Mouse (Mus musculus): Measurements from ENCODE around the gene Stambpl1. TPM values are rescaled to one million over a fixed set of nuclear protein-coding genes. Genes with fewer than 3 reads are reported as not detected.

Stambpl1 gene
- polyA plus RNA-seq, 1 experiment = 5.0 TPM

- no peak for DNase-seq (ENCODE audit: low read depth)
Observed at GRCm38 (mm10) chr19:34240273-34241039, 48.4 kb downstream of the Stambpl1 start.

DNA sequence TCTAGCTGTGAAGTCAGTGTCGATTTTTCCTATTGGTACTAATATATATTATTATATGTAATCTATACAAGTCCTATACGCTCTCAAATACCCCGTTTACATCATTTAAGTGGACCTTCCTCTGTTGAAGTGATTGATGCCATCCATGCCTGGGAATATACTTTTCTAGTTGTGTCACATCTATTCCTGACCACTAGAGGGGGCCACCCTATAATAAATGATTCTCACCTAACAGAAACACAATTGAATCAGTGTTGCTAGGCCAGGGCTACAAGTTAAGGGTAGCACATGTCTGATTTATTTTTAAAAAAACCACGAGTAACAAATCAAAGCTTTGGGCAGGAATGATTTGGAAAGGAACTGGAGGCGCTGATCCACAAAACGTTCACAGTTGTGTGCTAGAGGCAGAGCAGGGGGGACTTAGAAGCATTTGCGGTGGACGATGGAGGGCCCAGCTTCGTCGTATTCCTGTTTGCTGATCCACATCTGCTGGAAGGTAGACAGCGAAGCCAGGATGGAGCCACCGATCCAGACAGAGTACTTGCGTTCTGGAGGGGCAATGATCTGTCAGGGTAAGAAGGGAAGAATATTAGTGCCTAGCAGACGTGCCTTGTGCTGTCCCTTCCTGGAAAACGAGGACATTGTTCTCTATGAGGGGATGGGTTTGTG is 49.4 kb downstream of the Stambpl1 start:
- no peak for DNase-seq (ENCODE audit: low read depth)

DNA sequence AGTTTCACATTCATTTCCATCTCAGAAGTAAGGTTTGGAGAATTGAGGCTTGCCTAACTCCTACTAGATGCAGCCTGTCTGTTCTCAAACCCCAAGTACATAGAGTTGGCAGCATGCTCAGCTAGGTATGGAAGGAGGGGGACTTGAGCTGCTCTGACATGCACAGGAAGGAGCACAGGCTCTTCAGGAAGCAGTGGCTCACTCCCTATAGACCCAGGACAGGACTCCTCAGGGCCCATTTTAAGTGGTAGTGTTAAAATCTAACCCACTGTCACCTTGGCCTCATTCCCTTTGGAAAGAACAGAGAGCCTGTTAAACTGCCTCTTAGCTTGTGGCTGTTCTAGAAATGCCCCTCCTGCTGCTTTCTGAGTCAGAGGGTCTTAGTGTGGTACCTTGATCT is 50.9 kb downstream of the Stambpl1 start:
- no peak for DNase-seq (ENCODE audit: low read depth)

GRCm38 (mm10) chr19:34244056-34244455 is 52.0 kb downstream of the Stambpl1 start:
- peak; percentile 62 for DNase-seq (ENCODE audit: low read depth)

DNA sequence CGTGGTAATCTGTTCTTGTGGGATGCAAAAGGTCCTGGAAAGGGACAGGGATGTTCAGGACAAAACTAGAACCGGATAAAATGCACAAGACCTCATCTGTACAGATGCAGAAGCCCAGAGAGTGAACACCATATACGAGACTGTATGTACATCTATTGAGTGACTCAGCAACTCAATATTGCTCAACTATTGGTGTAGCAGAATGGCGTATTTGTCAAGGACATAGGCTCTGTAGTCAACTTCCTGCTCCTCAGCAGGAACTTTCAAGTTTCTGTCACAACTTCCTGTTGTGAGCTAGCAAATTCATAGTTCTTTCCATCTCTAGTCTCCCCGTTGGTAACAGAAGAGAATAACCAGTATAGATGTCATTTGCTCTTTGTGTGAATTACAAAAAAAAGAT is 56.5 kb downstream of the Stambpl1 start:
- no peak for DNase-seq (ENCODE audit: low read depth)

- no peak for DNase-seq (ENCODE audit: low read depth)
Observed at GRCm38 (mm10) chr19:34250621-34251020, 58.6 kb downstream of the Stambpl1 start.

- no peak for DNase-seq (ENCODE audit: low read depth)
Observed at GRCm38 (mm10) chr19:34251900-34252299, 59.9 kb downstream of the Stambpl1 start.

DNA sequence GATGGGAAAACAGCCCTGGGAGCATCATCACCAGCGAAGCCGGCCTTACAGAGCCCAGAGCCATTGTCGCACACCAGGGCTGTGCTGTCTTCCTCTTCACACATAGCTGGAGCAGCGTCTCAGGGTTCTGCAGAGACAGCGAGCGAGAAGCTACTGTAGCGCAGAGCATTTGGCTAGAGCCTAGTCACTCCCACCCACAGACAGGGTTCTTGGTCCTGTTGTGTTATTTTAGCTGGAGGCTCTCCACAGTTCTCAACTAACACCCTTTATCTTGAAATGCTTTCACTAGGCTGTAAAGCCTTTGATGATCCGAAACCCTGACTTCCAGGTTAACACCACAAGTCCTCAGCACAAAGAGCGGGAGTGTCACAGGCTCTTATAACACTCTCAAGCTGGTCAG is 60.4 kb downstream of the Stambpl1 start:
- DNase-seq (ENCODE audit: low read depth) = no peak

DNA sequence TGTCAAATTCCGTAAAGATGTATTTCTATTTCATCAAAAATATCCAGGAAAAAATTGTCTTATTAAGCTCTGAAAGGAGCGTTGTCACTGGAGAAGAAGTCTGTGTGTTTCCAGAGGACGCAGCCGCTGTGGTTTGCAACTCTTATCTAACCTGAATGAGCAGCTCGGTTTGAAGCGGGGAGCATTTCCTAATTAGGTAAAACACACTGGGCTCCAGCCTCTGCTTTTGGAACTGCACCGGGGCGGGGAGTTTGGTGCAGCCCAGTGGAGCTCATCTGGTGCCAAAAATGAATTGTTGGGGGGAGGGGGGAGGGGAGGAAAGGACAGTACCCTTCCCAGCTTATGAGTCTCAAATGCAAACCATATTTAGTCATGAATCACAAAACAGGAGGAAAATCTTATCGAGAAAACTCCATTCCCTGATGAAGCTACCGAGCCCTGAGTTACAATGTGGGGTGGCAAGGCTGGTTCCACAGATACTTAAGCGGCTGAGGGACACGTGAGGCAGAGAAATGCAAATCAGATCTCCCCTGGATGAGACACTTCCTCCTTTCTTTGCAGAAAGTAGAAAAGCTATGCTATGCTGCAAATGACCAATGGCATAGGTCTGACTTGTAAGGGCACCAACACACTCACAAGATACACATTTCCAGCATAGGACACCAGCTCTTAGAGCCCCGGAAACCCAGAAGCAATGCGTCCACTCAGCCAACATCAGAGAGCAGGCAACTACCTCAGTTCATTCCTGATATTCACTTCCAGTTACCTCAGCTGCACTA is 62.3 kb downstream of the Stambpl1 start:
- DNase-seq (ENCODE audit: low read depth) = no peak

GRCm38 (mm10) chr19:34254880-34255681 is 63.1 kb downstream of the Stambpl1 start, which contains the start of gene Acta2:
Acta2 (minus strand) TSS chr19:34255590.
- DNase-seq (ENCODE audit: low read depth) = no peak

- DNase-seq (ENCODE audit: low read depth) = no peak
Observed at GRCm38 (mm10) chr19:34256149-34256548, 64.1 kb downstream of the Stambpl1 start.

DNA sequence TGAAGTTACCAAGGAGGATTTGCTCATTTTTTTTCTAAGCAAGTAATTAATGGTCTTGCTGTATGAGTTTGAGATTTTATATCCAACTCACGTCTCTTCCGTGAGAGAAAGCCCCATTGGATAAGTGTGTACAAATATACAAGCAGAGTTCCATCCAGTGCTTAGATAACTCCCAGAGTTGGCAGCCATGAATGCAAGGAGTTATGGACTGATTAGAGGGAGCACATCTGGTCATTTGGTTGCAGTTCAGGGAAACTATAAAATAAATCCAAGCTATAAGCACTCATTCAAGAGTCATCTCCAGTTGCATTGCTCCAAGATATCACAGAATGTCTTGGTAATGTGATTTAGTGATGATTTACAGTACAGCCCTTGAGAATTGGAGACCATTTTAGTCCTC is 64.9 kb downstream of the Stambpl1 start:
- no peak for DNase-seq (ENCODE audit: low read depth)

DNA sequence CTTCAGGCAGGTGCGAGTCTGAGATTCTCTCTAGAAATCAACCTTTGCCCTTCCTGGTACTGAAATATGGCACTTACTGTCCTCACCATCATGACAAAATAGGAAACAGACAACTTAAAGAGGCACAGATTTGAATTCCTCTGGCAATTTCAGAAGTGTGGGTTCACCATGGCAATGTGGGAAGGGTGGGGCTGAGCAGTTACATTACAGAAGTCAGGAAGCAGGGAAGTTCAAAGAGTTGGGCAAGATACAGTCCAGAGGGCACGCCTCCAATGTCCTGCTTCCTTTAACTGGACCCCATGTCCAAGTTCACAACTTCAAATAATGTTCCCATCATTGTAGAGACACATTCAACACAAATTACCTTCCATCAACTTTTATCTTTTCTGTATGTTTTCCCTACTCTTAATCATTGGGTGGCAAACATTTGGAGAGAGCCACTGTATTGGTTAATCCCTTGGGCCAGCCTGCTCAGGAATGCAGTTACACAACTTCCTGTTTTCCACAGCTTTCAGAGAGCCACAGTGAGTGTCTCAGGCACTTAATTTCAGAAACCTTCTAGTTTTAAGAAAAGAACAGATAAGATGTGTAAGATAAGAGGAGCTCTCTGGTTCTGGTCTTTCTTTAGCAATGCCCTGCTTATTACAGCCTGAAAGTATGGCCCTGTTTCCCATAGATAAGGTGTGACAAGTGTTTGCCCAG is 70.4 kb downstream of the Stambpl1 start:
- no peak for DNase-seq (ENCODE audit: low read depth)

GRCm38 (mm10) chr19:34265604-34266193 is 73.7 kb downstream of the Stambpl1 start:
- DNase-seq (ENCODE audit: low read depth) = no peak

DNA sequence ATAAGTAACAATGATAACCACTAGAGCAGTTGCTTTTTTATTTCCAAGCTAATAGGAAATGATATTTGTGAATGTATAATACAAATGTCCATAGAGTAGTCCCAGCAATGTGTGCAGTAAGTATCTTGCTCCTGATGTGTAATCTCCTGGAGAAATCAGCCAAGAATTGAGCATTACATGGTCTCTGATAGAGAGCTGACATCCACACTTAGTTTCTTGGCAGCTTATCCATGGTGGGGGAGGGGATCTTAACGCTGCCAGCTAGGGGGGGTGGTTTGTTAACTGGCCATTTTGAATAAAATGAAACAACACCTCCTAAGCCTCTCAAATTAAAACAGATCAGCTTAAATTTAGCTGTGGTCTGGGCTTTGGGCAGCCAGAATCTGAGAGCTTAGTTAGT is 77.0 kb downstream of the Stambpl1 start:
- no peak for DNase-seq (ENCODE audit: low read depth)

DNA sequence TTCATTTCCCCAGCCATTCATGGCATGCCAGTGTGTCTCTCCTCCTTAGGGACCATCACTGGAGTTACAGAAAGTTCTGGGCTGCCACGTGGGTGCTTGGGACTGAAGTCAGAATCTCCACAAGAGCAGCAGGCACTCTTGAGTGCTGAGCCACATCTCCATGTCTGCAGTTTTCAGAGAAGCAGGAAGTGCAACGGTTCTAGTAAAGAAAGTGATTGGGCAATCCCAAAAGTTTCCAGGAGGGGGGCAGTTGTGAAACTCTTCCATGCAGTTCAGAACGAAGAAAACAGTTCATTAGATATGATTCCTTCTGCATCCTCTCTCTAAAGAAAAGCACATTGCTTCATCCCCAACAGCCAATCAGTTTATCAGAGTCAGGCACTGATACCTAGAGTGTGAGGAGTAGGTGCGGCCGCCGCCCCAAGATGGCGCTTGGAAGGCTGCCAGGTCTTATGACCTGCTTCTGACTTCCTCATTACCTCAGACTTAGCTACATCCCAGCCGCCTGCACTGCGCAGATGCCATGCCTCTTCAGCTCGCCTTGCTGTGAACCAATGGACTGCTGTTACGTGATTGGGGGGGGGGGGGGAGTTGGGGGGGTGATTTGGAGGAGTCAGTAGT is 78.2 kb downstream of the Stambpl1 start:
- no peak for DNase-seq (ENCODE audit: low read depth)

GRCm38 (mm10) chr19:34270824-34271464 is 78.9 kb downstream of the Stambpl1 start:
- DNase-seq (ENCODE audit: low read depth) = no peak

DNA sequence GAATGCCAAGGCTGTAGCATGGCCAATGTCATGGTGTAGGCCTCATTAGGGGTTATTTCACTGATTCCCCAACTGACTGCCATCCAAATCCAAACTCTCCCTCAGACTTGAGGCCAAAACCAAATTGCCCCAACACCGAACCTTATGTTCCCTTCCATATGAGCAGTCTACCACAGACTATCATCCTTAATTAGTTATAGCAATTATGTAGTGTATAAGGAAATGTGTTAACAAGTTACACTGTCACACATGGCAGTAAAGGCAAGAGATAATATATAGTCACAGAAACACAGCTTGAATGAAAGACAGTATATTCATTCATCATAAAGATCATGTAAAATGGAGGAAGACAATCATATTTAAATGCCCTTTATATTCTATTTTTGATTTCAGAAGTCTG is 81.0 kb downstream of the Stambpl1 start:
- no peak for DNase-seq (ENCODE audit: low read depth)

DNA sequence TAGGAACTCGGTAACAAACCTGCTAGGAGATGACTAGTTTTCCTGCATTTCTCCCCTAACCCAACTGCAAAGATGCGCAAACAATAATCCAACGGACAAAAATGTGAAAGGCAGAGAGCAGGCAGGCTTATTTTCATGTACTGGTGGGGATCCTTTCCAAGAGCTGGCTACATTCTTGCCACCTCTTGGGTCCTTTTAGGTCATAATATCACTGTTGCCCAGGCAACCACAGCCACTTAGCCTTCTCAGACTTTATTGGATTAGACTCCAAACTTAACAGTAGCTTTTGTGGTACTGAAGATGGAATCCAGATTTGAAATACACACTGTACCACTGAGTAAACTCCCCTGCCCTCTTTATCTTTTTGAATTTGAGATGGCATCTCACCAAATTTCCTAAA is 86.0 kb downstream of the Stambpl1 start:
- no peak for DNase-seq (ENCODE audit: low read depth)

DNA sequence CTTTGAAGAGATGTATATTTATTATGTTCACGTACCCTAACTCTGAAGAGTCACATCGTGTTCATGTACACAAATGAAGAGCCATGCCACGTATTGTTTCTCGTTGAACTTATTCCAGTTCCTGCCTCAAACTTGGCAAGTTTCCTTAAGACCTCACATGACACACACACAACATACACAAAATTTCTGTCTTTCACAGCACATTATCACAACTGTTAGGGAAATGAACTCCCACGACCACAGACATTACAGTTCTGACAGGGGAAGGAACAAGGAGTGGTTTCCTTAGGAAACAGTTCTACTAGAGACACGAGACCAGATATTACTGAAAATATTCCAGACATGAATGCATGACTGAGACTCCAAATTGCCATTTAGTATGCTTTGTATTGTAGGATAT is 91.6 kb downstream of the Stambpl1 start:
- no peak for DNase-seq (ENCODE audit: low read depth)
